7 mouse cellular contexts compared by ENCODE assay signal in the genomic region with DNA sequence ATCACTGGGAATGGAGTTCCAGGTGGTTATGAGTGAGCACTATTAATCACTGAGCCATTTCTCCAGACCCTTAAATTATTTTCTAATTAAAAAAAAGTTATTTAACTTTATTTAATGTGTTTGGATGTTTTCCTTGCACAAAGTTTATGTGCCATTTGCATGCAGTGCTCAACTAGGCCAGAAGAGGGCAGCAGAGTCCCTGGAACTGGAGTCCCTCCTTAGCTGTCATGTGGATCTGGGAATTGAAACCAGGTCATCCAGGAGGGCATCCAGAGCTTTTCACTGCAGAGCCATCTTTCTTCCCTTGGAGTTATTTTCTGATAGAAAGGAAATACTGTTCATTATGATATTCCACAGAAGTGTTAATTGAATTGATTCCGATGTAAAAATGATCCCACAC.
DNase-seq lines count a peak whose midpoint lies in the region; ATAC-seq and TF ChIP-seq lines count a peak whose summit lies in the region.

No protein-coding gene starts in this region.

- H3K9ac ChIP-seq in MEL (ENCODE audit: control insufficient read depth, low read depth, low read length, poor library complexity, severe bottlenecking): no peak overlapping the region
- H3K9ac ChIP-seq in liver, embryonic 14.5 days (replicated peaks): no peak overlapping the region

- DNase-seq in layer of hippocampus, adult 11-12 months (ENCODE audit: low spot score): peak; percentile 54
- no peak for DNase-seq in layer of hippocampus, postnatal 36 days
- peak; percentile 42 for DNase-seq in MEL (ENCODE audit: low read depth, low spot score)
- DNase-seq in brain, embryonic 14.5 days (ENCODE audit: low read depth): peak; percentile 57
- DNase-seq in liver, embryonic 14.5 days (ENCODE audit: low read depth in 3 of 3, low spot score in 3 of 3): peak in 2 of 3 experiments; percentile 6 to 10
- DNase-seq in right cerebral cortex, postnatal 4 days: peak; percentile 73

- H3K9me3 ChIP-seq in MEL (replicated peaks; ENCODE audit: insufficient read depth, low read length): no peaks in the 10 kb centered on the region
- no peaks in the 10 kb centered on the region for H3K9me3 ChIP-seq in liver, embryonic 14.5 days (ENCODE audit: control insufficient read depth, low read length)

- H3K4me3 ChIP-seq in MEL (ENCODE audit: control insufficient read depth in 1 of 2, insufficient read depth in 1 of 2, low read depth in 2 of 2, low read length in 2 of 2): no peak overlapping the region
- H3K4me3 ChIP-seq in liver, embryonic 14.5 days (ENCODE audit: insufficient read depth in 1 of 2, low read depth in 2 of 2, low read length in 2 of 2): no peak overlapping the region

- ATAC-seq in granulocyte monocyte progenitor cell, adult 5-6 weeks (replicated peaks; ENCODE audit: poor library complexity, severe bottlenecking): peak; percentile 66
- no peak for ATAC-seq in liver, embryonic 14.5 days (ENCODE audit: insufficient read depth)

- TF ChIP-seq RAD21 in MEL (IDR thresholded peaks at IDR 0.05; ENCODE audit: low read depth, low read length): peak; percentile 65

- H3K27ac ChIP-seq in MEL (ENCODE audit: control insufficient read depth, low read depth, low read length): no peak overlapping the region
- no peak overlapping the region for H3K27ac ChIP-seq in liver, embryonic 14.5 days

- TF ChIP-seq CTCF in MEL (IDR thresholded peaks at IDR 0.05 in 2 of 3, conservative IDR thresholded peaks at IDR 0.05 in 1 of 3; ENCODE audit: control insufficient read depth in 1 of 3, insufficient read depth in 1 of 3, low read depth in 2 of 3, low read length in 3 of 3, poor library complexity in 1 of 3, severe bottlenecking in 1 of 3): peak; percentile 58 to 79 (median 66)
- TF ChIP-seq CTCF in brain, embryonic 14.5 days (IDR thresholded peaks at IDR 0.05; ENCODE audit: borderline replicate concordance, extremely low read depth, insufficient read depth, insufficient read length): peak; percentile 76; the same call in 1 of the 2 replicates
- peak; percentile 88 for TF ChIP-seq CTCF in liver, embryonic 14.5 days (IDR thresholded peaks at IDR 0.05; ENCODE audit: low read depth)

- WGBS in liver, embryonic 14.5 days (ENCODE audit: insufficient replicate concordance): 70% methylated on average over 1 of the region's 1 CpGs

- no peaks in the 10 kb centered on the region for H3K36me3 ChIP-seq in MEL (ENCODE audit: control insufficient read depth in 1 of 2, insufficient read depth in 2 of 2, low read length in 2 of 2)
- H3K36me3 ChIP-seq in liver, embryonic 14.5 days (replicated peaks; ENCODE audit: control insufficient read depth, insufficient read depth, low read depth): no peaks in the 10 kb centered on the region

- TF ChIP-seq EP300 in MEL (IDR thresholded peaks at IDR 0.05; ENCODE audit: low read depth in 1 of 2, low read length in 2 of 2): no peak
- TF ChIP-seq EP300 in liver, embryonic 14.5 days (IDR thresholded peaks at IDR 0.05; ENCODE audit: low read depth): no peak

- H3K79me2 ChIP-seq in MEL (ENCODE audit: control insufficient read depth, insufficient read depth, low read length, poor library complexity): no peaks in the 10 kb centered on the region

- H3K4me1 ChIP-seq in MEL (ENCODE audit: control insufficient read depth in 1 of 2, insufficient read depth in 2 of 2, low read length in 2 of 2): no peaks in the 10 kb centered on the region
- 0 out of 4 replicates have a peak, but pooled peaks cover 0 to 2% of the 10 kb centered on the region in 2 experiments for H3K4me1 ChIP-seq in liver, embryonic 14.5 days (replicated peaks; ENCODE audit: control insufficient read depth in 2 of 2, insufficient read depth in 2 of 2, low read length in 1 of 2)

- no peaks in the 10 kb centered on the region for H3K27me3 ChIP-seq in MEL (ENCODE audit: control insufficient read depth in 1 of 2, insufficient read depth in 2 of 2, low read length in 2 of 2)
- no peaks in the 10 kb centered on the region for H3K27me3 ChIP-seq in liver, embryonic 14.5 days (ENCODE audit: control insufficient read depth, insufficient read depth, low read length)

- TF ChIP-seq POLR2A in MEL (IDR thresholded peaks at IDR 0.05; ENCODE audit: control insufficient read depth in 1 of 2, insufficient read depth in 1 of 2, low read depth in 1 of 2, low read length in 2 of 2, poor library complexity in 1 of 2): no peak
- no peak for TF ChIP-seq POLR2A in brain, embryonic 14.5 days (IDR thresholded peaks at IDR 0.05; ENCODE audit: borderline replicate concordance, extremely low read depth, insufficient read depth, insufficient read length, poor library complexity, severe bottlenecking)

- no peak overlapping the region for H3K4me2 ChIP-seq in liver, embryonic 14.5 days (ENCODE audit: low read depth)

TF ChIP-seq in MEL, 35 proteins besides CTCF, POLR2A, EP300 and RAD21:
- TF ChIP-seq SIN3A (IDR thresholded peaks at IDR 0.05; ENCODE audit: low read length): no peak
- TF ChIP-seq ZNF384 (IDR thresholded peaks at IDR 0.05; ENCODE audit: low read depth, low read length): no peak
- no peak for TF ChIP-seq MAZ (IDR thresholded peaks at IDR 0.05; ENCODE audit: low read depth, low read length)
- no peak for TF ChIP-seq MXI1 (IDR thresholded peaks at IDR 0.05; ENCODE audit: low read depth, low read length)
- TF ChIP-seq TAL1 (IDR thresholded peaks at IDR 0.05; ENCODE audit: low read length): no peak
- peak; percentile 54 for TF ChIP-seq ZC3H11A (IDR thresholded peaks at IDR 0.05; ENCODE audit: low read depth, low read length)
- peak; percentile 57 for TF ChIP-seq SMC3 (IDR thresholded peaks at IDR 0.05; ENCODE audit: low read depth, low read length)

Comparison
In these comparisons a context has a peak if more than half of its experiments do, and no peak if none do; other contexts are left out.
1. DNase-seq: peak in layer of hippocampus, adult 11-12 months (single experiment), MEL (single experiment), brain, embryonic 14.5 days (single experiment), liver, embryonic 14.5 days (2 of 3) and right cerebral cortex, postnatal 4 days (single experiment); none in layer of hippocampus, postnatal 36 days (0 of 2).
2. Peak in every context shown above with its lines, with median percentiles within 50 percentile points of each other: CTCF ChIP-seq.